Mouse (Mus musculus) neural tube, embryonic 13.5 days (tissue): ENCODE measurements around the gene Asna1. TPM values are rescaled to one million over a fixed set of nuclear protein-coding genes. Genes with fewer than 3 reads are reported as not detected.

ENCODE experiments used
- ATAC-seq: fragments of 200-750 bp; cut with Nextera tagmentation; 2 replicates; pipeline ENCODE4 v1.8.0; 2017; ENCODE audit warnings: low read depth, mild to moderate bottlenecking, moderate TSS enrichment, moderate library complexity
- H3K27ac ChIP-seq: fragments of 300-500 bp; sonication (generic); replicated peaks from 2 replicates; pipeline ENCODE4 v1.5.1; 2015; ENCODE audit warnings: moderate library complexity, mild to moderate bottlenecking, inconsistent platforms
- H3K27me3 ChIP-seq: fragments of 300-500 bp; sonication (generic); 2 replicates; pipeline ENCODE4 v1.6.1; 2015; ENCODE audit warnings: mild to moderate bottlenecking, inconsistent platforms
- H3K36me3 ChIP-seq: fragments of 300-500 bp; sonication (generic); 2 replicates; pipeline ENCODE4 v1.6.1; 2015; ENCODE audit warnings: mild to moderate bottlenecking, inconsistent platforms
- H3K4me1 ChIP-seq: fragments of 300-500 bp; sonication (generic); replicated peaks from 2 replicates; pipeline ENCODE4 v1.6.1; 2015; ENCODE audit warnings: inconsistent platforms
- H3K4me2 ChIP-seq: fragments of 300-500 bp; sonication (generic); 2 replicates; pipeline ENCODE4 v1.6.1; 2015; ENCODE audit warnings: inconsistent platforms, mild to moderate bottlenecking, moderate library complexity
- H3K4me3 ChIP-seq: fragments of 300-500 bp; sonication (generic); 2 replicates; pipeline ENCODE4 v1.5.1; 2015; ENCODE audit warnings: mild to moderate bottlenecking, inconsistent platforms
- H3K9ac ChIP-seq: fragments of 300-500 bp; sonication (generic); 2 replicates; pipeline ENCODE4 v1.6.1; 2015; ENCODE audit warnings: moderate library complexity, mild to moderate bottlenecking, inconsistent platforms
- H3K9me3 ChIP-seq: fragments of 300-500 bp; sonication (generic); 2 replicates; pipeline ENCODE4 v1.6.1; 2016; ENCODE audit warnings: inconsistent platforms
- WGBS: fragments of 180-500 bp; shearing (Covaris S2); methylation state at CpG from one replicate; pipeline ENCODE4 v1.1.7; 2015; 5-methylcytosine and 5-hydroxymethylcytosine counted together
- polyA plus RNA-seq: library from polyadenylated mRNA; unstranded; fragments of >200 nt; fragmentation: Nextera tagmentation; extraction: Ambion mirVana; gene quantifications from 2 replicates; pipeline ENCODE4 v1.2.1, GENCODE M21; 2015

The Asna1 gene
- polyA plus RNA-seq, 1 experiment from 2014 or later = 151 TPM

- Histone ChIP-seq H3K27ac (peak overlapping the region; percentile 67), H3K4me2 (peak overlapping the region; percentile 99), H3K4me1 (peaks cover 52% of the 10 kb centered on the region), H3K9me3 (no peaks in the 10 kb centered on the region), H3K27me3 (peaks cover 48% of the 10 kb centered on the region), H3K4me3 (peak overlapping the region; percentile 48), H3K9ac (peak overlapping the region; percentile 73), H3K36me3 (no peaks in the 10 kb centered on the region)
- 31% methylated on average over 8 of the region's 8 CpGs for WGBS
- ATAC-seq = no peak
These were observed 38.6 kb downstream of the Asna1 start for GRCm38 (mm10) chr8:84986379-84986945.

- Histone ChIP-seq H3K4me3 (peak overlapping the region; percentile 48), H3K4me2 (peak overlapping the region; percentile 99), H3K9me3 (no peaks in the 10 kb centered on the region), H3K27ac (peak overlapping the region; percentile 67), H3K27me3 (peaks cover 51% of the 10 kb centered on the region), H3K4me1 (peaks cover 54% of the 10 kb centered on the region), H3K36me3 (no peaks in the 10 kb centered on the region), H3K9ac (peak overlapping the region; percentile 73)
- WGBS = under 1% methylated on average over 52 of the region's 53 CpGs
- ATAC-seq = peak; percentile 19; the same call in 1 of the 2 replicates
These were observed 39.2 kb downstream of the Asna1 start for GRCm38 (mm10) chr8:84985684-84986378.

- Histone ChIP-seq H3K27me3 (peaks cover 57% of the 10 kb centered on the region), H3K9ac (peak overlapping the region; percentile 73), H3K4me2 (peak overlapping the region; percentile 99), H3K27ac (peak overlapping the region; percentile 67), H3K4me3 (peak overlapping the region; percentile 48), H3K36me3 (no peaks in the 10 kb centered on the region), H3K4me1 (peaks cover 59% of the 10 kb centered on the region), H3K9me3 (no peaks in the 10 kb centered on the region)
- ATAC-seq = no peak
- under 1% methylated on average over 23 of the region's 23 CpGs for WGBS
These were observed 39.9 kb downstream of the Asna1 start for GRCm38 (mm10) chr8:84985049-84985683.

- Histone ChIP-seq H3K27ac (peak overlapping the region; percentile 67; the same call in 1 of the 2 replicates), H3K4me2 (peak overlapping the region; percentile 99), H3K36me3 (no peaks in the 10 kb centered on the region), H3K4me1 (peaks cover 60% of the 10 kb centered on the region), H3K9ac (0 out of 2 replicates have a peak overlapping the region, but pooled peaks have one; percentile 73), H3K9me3 (no peaks in the 10 kb centered on the region), H3K27me3 (peaks cover 61% of the 10 kb centered on the region), H3K4me3 (no peak overlapping the region; the same call in 1 of the 2 replicates)
- 14% methylated on average over 15 of the region's 16 CpGs for WGBS
- ATAC-seq = no peak
These were observed 40.6 kb downstream of the Asna1 start for GRCm38 (mm10) chr8:84984294-84985048.

GRCm38 (mm10) chr8:84982499-84983011, 42.5 kb downstream of the Asna1 start:
- no peak for ATAC-seq
- Histone ChIP-seq H3K4me2 (no peak overlapping the region), H3K27ac (no peak overlapping the region), H3K9me3 (no peaks in the 10 kb centered on the region), H3K9ac (no peak overlapping the region), H3K27me3 (peaks cover 64% of the 10 kb centered on the region), H3K36me3 (no peaks in the 10 kb centered on the region), H3K4me1 (peaks cover 73% of the 10 kb centered on the region), H3K4me3 (no peak overlapping the region)
- WGBS = 74% methylated on average over 3 of the region's 3 CpGs

GRCm38 (mm10) chr8:84981644-84982498, 43.2 kb downstream of the Asna1 start:
- WGBS = 80% methylated on average over 15 of the region's 15 CpGs
- H3K4me1 ChIP-seq = peaks cover 80% of the 10 kb centered on the region
- H3K27me3 ChIP-seq = peaks cover 64% of the 10 kb centered on the region

GRCm38 (mm10) chr8:84980622-84981358, 44.3 kb downstream of the Asna1 start:
- ATAC-seq = no peak
- H3K4me3 ChIP-seq = no peak overlapping the region; the same call in 1 of the 2 replicates
- H3K9me3 ChIP-seq = no peaks in the 10 kb centered on the region
- peaks cover 58% of the 10 kb centered on the region for H3K27me3 ChIP-seq
- no peaks in the 10 kb centered on the region for H3K36me3 ChIP-seq
- H3K4me2 ChIP-seq = peak overlapping the region; percentile 98
- no peak overlapping the region for H3K9ac ChIP-seq
- H3K4me1 ChIP-seq = peaks cover 81% of the 10 kb centered on the region
- H3K27ac ChIP-seq = peak overlapping the region; percentile 71
- 33% methylated on average over 11 of the region's 11 CpGs for WGBS

More at GRCm38 (mm10) chr8:84981644-84982498, 43.2 kb downstream of the Asna1 start:
- Histone ChIP-seq H3K36me3 (no peaks in the 10 kb centered on the region), H3K9me3 (no peaks in the 10 kb centered on the region), H3K4me2 (no peak overlapping the region), H3K27ac (peak overlapping the region; percentile 71; the same call in 1 of the 2 replicates), H3K4me3 (no peak overlapping the region), H3K9ac (no peak overlapping the region; the same call in 1 of the 2 replicates)
- ATAC-seq = no peak

GRCm38 (mm10) chr8:84979599-84980421, 45.3 kb downstream of the Asna1 start:
- peak overlapping the region; percentile 33; the same call in 1 of the 2 replicates for H3K27ac ChIP-seq
- ATAC-seq = peak; percentile 17; the same call in 1 of the 2 replicates

GRCm38 (mm10) chr8:84978248-84978940, 46.7 kb downstream of the Asna1 start, which contains the start of gene Junb:
Gene Junb, minus strand, starts transcription at chr8:84978718.
- peak; percentile 34 for ATAC-seq
- peaks cover 18% of the 10 kb centered on the region for H3K36me3 ChIP-seq
- peak within 1 kb of the TSS; percentile 46 for H3K27ac ChIP-seq
- peak within 1 kb of the TSS; percentile 53 for H3K4me3 ChIP-seq
- peak within 1 kb of the TSS; percentile 98 for H3K4me2 ChIP-seq
- H3K27me3 ChIP-seq = peaks cover 43% of the 10 kb centered on the region
- no peaks in the 10 kb centered on the region for H3K9me3 ChIP-seq
- under 1% methylated on average over 63 of the region's 63 CpGs for WGBS
- H3K9ac ChIP-seq = peak within 1 kb of the TSS; percentile 75
- peaks cover 79% of the 10 kb centered on the region for H3K4me1 ChIP-seq

More at GRCm38 (mm10) chr8:84979599-84980421, 45.3 kb downstream of the Asna1 start:
- no peaks in the 10 kb centered on the region for H3K9me3 ChIP-seq
- H3K4me2 ChIP-seq = peak overlapping the region; percentile 98
- H3K27me3 ChIP-seq = peaks cover 57% of the 10 kb centered on the region
- peaks cover 5% of the 10 kb centered on the region for H3K36me3 ChIP-seq
- H3K4me3 ChIP-seq = peak overlapping the region; percentile 33
- H3K9ac ChIP-seq = peak overlapping the region; percentile 58
- WGBS = 2% methylated on average over 42 of the region's 42 CpGs
- peaks cover 81% of the 10 kb centered on the region for H3K4me1 ChIP-seq
